Mouse (Mus musculus) left cerebral cortex, adult 2 months (tissue): ENCODE results near the gene Nfkbil1. TPM values are rescaled to one million over a fixed set of nuclear protein-coding genes. Genes with fewer than 3 reads are reported as not detected.
A peak's percentile ranks its signal among the peaks of the same experiment; 100 is the strongest.

Experiments
- DNase-seq, 2 experiments: peaks; one replicate each; pipeline ENCODE4 v3.0.0; 2021 to 2022; ENCODE audit warnings: low spot score in 2 of 2, mixed read lengths in 1 of 2; ENCODE audit errors: extremely low spot score in 1 of 2
- H3K27ac ChIP-seq: fragments of 200-600 bp; 2 replicates; pipeline ENCODE4 v1.8.1; 2022
- H3K4me3 ChIP-seq: fragments of 200-600 bp; 2 replicates; pipeline ENCODE4 v1.8.1; 2022
- CTCF ChIP-seq: fragments of 200-600 bp; IDR thresholded peaks from 2 replicates; pipeline ENCODE4 v1.8.1; 2022; ENCODE audit warnings: antibody characterized with exemption, mild to moderate bottlenecking, moderate library complexity
- intact Hi-C: fragments of 180-260 bp; cut with DNase I; formaldehyde crosslinking; loops from one replicate; pipeline ENCODE4 v1.15.1; 2025
- total RNA-seq, 2 experiments: library from RNA; stranded (reverse); gene quantifications; 2 replicates each; pipeline ENCODE4 v1.2.3; 2021

The Nfkbil1 gene
- total RNA-seq, 2 experiments from 2014 or later: 13.0 to 16.1 TPM

- Histone ChIP-seq H3K4me3 (peak overlapping the region; percentile 47), H3K27ac (no peak overlapping the region)
- intact Hi-C loops: no loop called here
- no peak for DNase-seq
- no peak for TF ChIP-seq CTCF
Measured at GRCm38 (mm10) chr17:35196321-35196641, 39.3 kb downstream of the Nfkbil1 start.

GRCm38 (mm10) chr17:35195631-35196320 is 39.8 kb downstream of the Nfkbil1 start:
- peak overlapping the region; percentile 47 for H3K4me3 ChIP-seq
- intact Hi-C loops: no loop called here

GRCm38 (mm10) chr17:35194844-35195630 is 40.6 kb downstream of the Nfkbil1 start:
- Histone ChIP-seq H3K27ac (no peak overlapping the region), H3K4me3 (peak overlapping the region; percentile 47)
- intact Hi-C loops: no loop called here
- no peak for DNase-seq
- TF ChIP-seq CTCF: no peak

More at GRCm38 (mm10) chr17:35195631-35196320, 39.8 kb downstream of the Nfkbil1 start:
- DNase-seq: peak; percentile 78 to 79
- H3K27ac ChIP-seq: no peak overlapping the region
- TF ChIP-seq CTCF: peak; percentile 91

GRCm38 (mm10) chr17:35193881-35194843 is 41.4 kb downstream of the Nfkbil1 start, which contains the start of gene Ltb:
Gene Ltb (plus strand): TSS chr17:35194439.
- no peak for TF ChIP-seq CTCF
- no peak for DNase-seq
- H3K27ac ChIP-seq: no peak within 1 kb of the TSS
- intact Hi-C loops: no loop called here
- H3K4me3 ChIP-seq: no peak within 1 kb of the TSS

- intact Hi-C loops: no loop called here
- Histone ChIP-seq H3K4me3 (no peak overlapping the region), H3K27ac (no peak overlapping the region)
- no peak for TF ChIP-seq CTCF
- no peak for DNase-seq
Measured at GRCm38 (mm10) chr17:35192924-35193323, 42.7 kb downstream of the Nfkbil1 start.

GRCm38 (mm10) chr17:35191723-35192122 is 43.9 kb downstream of the Nfkbil1 start:
- intact Hi-C loops: no loop called here
- Histone ChIP-seq H3K27ac (no peak overlapping the region), H3K4me3 (no peak overlapping the region)
- DNase-seq: no peak
- TF ChIP-seq CTCF: no peak; the same call in 1 of the 2 replicates

- TF ChIP-seq CTCF: no peak
- Histone ChIP-seq H3K4me3 (no peak overlapping the region), H3K27ac (no peak overlapping the region; the same call in 1 of the 2 replicates)
- intact Hi-C loops: no loop called here
- DNase-seq: no peak
Measured at GRCm38 (mm10) chr17:35190096-35190495, 45.5 kb downstream of the Nfkbil1 start.

GRCm38 (mm10) chr17:35189186-35189585 is 46.4 kb downstream of the Nfkbil1 start:
- Histone ChIP-seq H3K27ac (peak overlapping the region; percentile 7; the same call in 1 of the 2 replicates), H3K4me3 (no peak overlapping the region)
- TF ChIP-seq CTCF: no peak
- intact Hi-C loops: no loop called here
- no peak for DNase-seq

GRCm38 (mm10) chr17:35187959-35188610 is 47.5 kb downstream of the Nfkbil1 start, which contains the start of gene Lst1:
Gene Lst1 (minus strand): TSS chr17:35188439.
- intact Hi-C loops: no loop called here
- Histone ChIP-seq H3K27ac (no peak within 1 kb of the TSS), H3K4me3 (no peak within 1 kb of the TSS)
- no peak for DNase-seq
- TF ChIP-seq CTCF: no peak

- no peak for TF ChIP-seq CTCF
- DNase-seq: no peak
- intact Hi-C loops: no loop called here
- Histone ChIP-seq H3K27ac (no peak overlapping the region), H3K4me3 (no peak overlapping the region)
Measured at GRCm38 (mm10) chr17:35187345-35187744, 48.2 kb downstream of the Nfkbil1 start.

GRCm38 (mm10) chr17:35186681-35187080 is 48.9 kb downstream of the Nfkbil1 start:
- DNase-seq: no peak
- H3K27ac ChIP-seq: no peak overlapping the region; the same call in 1 of the 2 replicates
- TF ChIP-seq CTCF: no peak
- intact Hi-C loops: no loop called here
- H3K4me3 ChIP-seq: peak overlapping the region; percentile 3; the same call in 1 of the 2 replicates
